ENCODE assay signal across 10 mouse cellular contexts in the genomic region with DNA sequence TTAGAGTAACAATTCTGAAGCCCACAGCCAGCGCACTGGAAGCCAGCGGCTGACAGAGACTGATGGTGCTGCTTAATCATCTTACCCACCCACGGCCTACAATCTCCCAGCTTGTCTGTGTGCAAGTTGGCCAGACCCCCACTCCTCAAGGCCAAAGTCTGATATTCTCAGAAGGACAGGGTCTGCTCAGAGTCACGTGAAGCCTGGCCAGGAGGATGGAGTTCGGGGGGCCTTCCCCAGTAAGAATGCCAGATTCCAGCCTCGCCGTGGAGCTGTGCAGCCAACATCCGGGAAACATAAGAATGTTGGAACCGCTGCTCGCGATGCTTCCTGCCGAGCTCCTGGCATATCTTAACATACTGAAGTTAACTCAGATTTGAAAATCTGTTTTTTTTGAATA.
DNase-seq lines count a peak whose midpoint lies in the region; ATAC-seq and TF ChIP-seq lines count a peak whose summit lies in the region.
"Had no signal": no experiment of that assay in that cellular context is flagged by ENCODE, and none has a peak within 500 bp of the region (broad histone marks: within the 10 kb centered on the region; RNA-seq: fewer than 3 reads in every experiment).

No protein-coding gene starts in this region.

- peak; percentile 26 for DNase-seq in adrenal gland, postnatal 10 days
- DNase-seq in adrenal gland, postnatal 25 days, result no peak
- peak; percentile 50 for DNase-seq in lung, embryonic 14.5 days
- no peak for DNase-seq in lung, adult 2 months
- peak; percentile 59 to 62 for DNase-seq in heart, postnatal 14 days
- DNase-seq in cerebellum, adult 11-12 months, result no peak
- DNase-seq in adipocyte (ENCODE audit: low spot score), result no peak
- DNase-seq: layer of hippocampus, postnatal 36 days had no signal

- intact Hi-C loops in heart, postnatal 14 days (cut with DNase I), result no loop called here

- no peak overlapping the region for H3K4me3 ChIP-seq in lung, embryonic 14.5 days (ENCODE audit: low read depth, low read length)
- no peak overlapping the region for H3K4me3 ChIP-seq in lung, adult 2 months (replicated peaks; ENCODE audit: extremely low read depth, low read depth, low read length)
- H3K4me3 ChIP-seq in stomach, embryonic 15.5 days (replicated peaks), result no peak overlapping the region
- H3K4me3 ChIP-seq: megakaryocyte, embryonic 14.5 days had no signal

- no peaks in the 10 kb centered on the region for H3K9me3 ChIP-seq in lung, embryonic 14.5 days (ENCODE audit: low read depth, low read length)
- H3K9me3 ChIP-seq in stomach, embryonic 15.5 days, result no peaks in the 10 kb centered on the region

- 47% methylated on average over 12 of the region's 12 CpGs for WGBS in lung, embryonic 14.5 days
- 41% methylated on average over 12 of the region's 12 CpGs for WGBS in lung, adult 2 months
- WGBS in stomach, embryonic 15.5 days, result 33% methylated on average over 12 of the region's 12 CpGs

- no peaks in the 10 kb centered on the region for H3K4me1 ChIP-seq in lung, embryonic 14.5 days (ENCODE audit: insufficient read depth)
- H3K4me1 ChIP-seq in lung, adult 2 months (ENCODE audit: control insufficient read depth, insufficient read depth, low read length), result no peaks in the 10 kb centered on the region
- peaks cover 2% of the 10 kb centered on the region; the same call in 1 of the 2 replicates for H3K4me1 ChIP-seq in stomach, embryonic 15.5 days
- H3K4me1 ChIP-seq: megakaryocyte, embryonic 14.5 days had no signal

- no peak overlapping the region for H3K9ac ChIP-seq in lung, embryonic 14.5 days
- no peak overlapping the region for H3K9ac ChIP-seq in stomach, embryonic 15.5 days

- no peak for TF ChIP-seq CTCF in lung, embryonic 14.5 days (IDR thresholded peaks at IDR 0.05; ENCODE audit: low read depth)
- TF ChIP-seq CTCF in lung, adult 2 months (IDR thresholded peaks at IDR 0.05; ENCODE audit: insufficient read depth, low read length), result no peak

- H3K36me3 ChIP-seq in lung, embryonic 14.5 days (ENCODE audit: insufficient read depth), result peaks cover 19% of the 10 kb centered on the region; the same call in 1 of the 2 replicates
- peaks cover 8% of the 10 kb centered on the region; the same call in 1 of the 2 replicates for H3K36me3 ChIP-seq in stomach, embryonic 15.5 days

- peak; percentile 65 for ATAC-seq in lung, embryonic 14.5 days (ENCODE audit: insufficient read depth)
- peak; percentile 22; the same call in 1 of the 2 replicates for ATAC-seq in stomach, embryonic 15.5 days (ENCODE audit: insufficient read depth, low FRiP score, low read depth)

- TF ChIP-seq POLR2A in lung, adult 2 months (IDR thresholded peaks at IDR 0.05; ENCODE audit: borderline replicate concordance, extremely low read depth, low read depth, low read length), result no peak

- no peak overlapping the region for H3K27ac ChIP-seq in lung, embryonic 14.5 days (ENCODE audit: low read depth)
- H3K27ac ChIP-seq in stomach, embryonic 15.5 days, result no peak overlapping the region

- no peak overlapping the region for H3K4me2 ChIP-seq in lung, embryonic 14.5 days
- H3K4me2 ChIP-seq in stomach, embryonic 15.5 days, result no peak overlapping the region

- H3K27me3 ChIP-seq in lung, embryonic 14.5 days (ENCODE audit: insufficient read depth, low read length), result no peaks in the 10 kb centered on the region
- no peaks in the 10 kb centered on the region for H3K27me3 ChIP-seq in stomach, embryonic 15.5 days (replicated peaks)
- H3K27me3 ChIP-seq: megakaryocyte, embryonic 14.5 days had no signal

Comparison
In these comparisons a context has a peak if more than half of its experiments do, and no peak if none do; other contexts are left out.
1. DNase-seq: peak in adrenal gland, postnatal 10 days (single experiment), lung, embryonic 14.5 days (single experiment) and heart, postnatal 14 days (2 of 2); none in adrenal gland, postnatal 25 days (single experiment), lung, adult 2 months (single experiment), cerebellum, adult 11-12 months (single experiment) and adipocyte (single experiment).